Mouse (Mus musculus) kidney, postnatal 0 days (tissue): ENCODE data around the gene Cadps2. TPM values are rescaled to one million over a fixed set of nuclear protein-coding genes. Genes with fewer than 3 reads are reported as not detected.
A peak's percentile ranks its signal among the peaks of the same experiment; 100 is the strongest.

Experiments used
- ATAC-seq: fragments of 200-750 bp; cut with Nextera tagmentation; replicated peaks from 2 replicates; pipeline ENCODE4 v1.8.0; 2017; ENCODE audit warnings: low read depth, moderate number of reproducible peaks, moderate TSS enrichment, moderate library complexity; ENCODE audit not compliant: low FRiP score
- DNase-seq: peaks from one replicate; pipeline ENCODE4 v3.0.0-alpha.2; 2016; ENCODE audit warnings: low spot score
- H3K27ac ChIP-seq: fragments of 300-500 bp; sonication (generic); 2 replicates; pipeline ENCODE4 v1.5.1; 2014; ENCODE audit warnings: mild to moderate bottlenecking
- H3K27me3 ChIP-seq: fragments of 300-500 bp; sonication (generic); 2 replicates; pipeline ENCODE4 v1.6.1; 2014; ENCODE audit warnings: low read length, mixed read lengths; ENCODE audit not compliant: insufficient read depth
- H3K36me3 ChIP-seq: fragments of 300-500 bp; sonication (generic); 2 replicates; pipeline ENCODE4 v1.6.1; 2014; ENCODE audit warnings: low read length, mixed read lengths; ENCODE audit not compliant: insufficient read depth
- H3K4me1 ChIP-seq: fragments of 300-500 bp; sonication (generic); replicated peaks from 2 replicates; pipeline ENCODE4 v1.6.1; 2014; ENCODE audit warnings: antibody characterized with exemption, low read length, mixed read lengths; ENCODE audit not compliant: insufficient read depth
- H3K4me2 ChIP-seq: fragments of 300-500 bp; sonication (generic); 2 replicates; pipeline ENCODE4 v1.6.1; 2014; ENCODE audit warnings: mild to moderate bottlenecking, low read length, moderate library complexity, mixed read lengths
- H3K4me3 ChIP-seq: fragments of 300-500 bp; sonication (generic); replicated peaks from 2 replicates; pipeline ENCODE4 v1.5.1; 2014; ENCODE audit warnings: low read depth, low read length
- H3K9ac ChIP-seq: fragments of 300-500 bp; sonication (generic); 2 replicates; pipeline ENCODE4 v1.6.1; 2014; ENCODE audit warnings: low read depth, low read length
- H3K9me3 ChIP-seq: fragments of 300-500 bp; sonication (generic); replicated peaks from 2 replicates; pipeline ENCODE4 v1.6.1; 2016; ENCODE audit warnings: low read length, inconsistent platforms, mixed read lengths
- CTCF ChIP-seq: IDR thresholded peaks from 2 replicates; pipeline ENCODE4 v1.5.1; 2016; ENCODE audit warnings: antibody characterized with exemption, low read depth, mild to moderate bottlenecking, moderate library complexity
- WGBS: fragments of 180-500 bp; shearing (Covaris S2); extraction: QIAGEN DNeasy Blood & Tissue Kit; methylation state at CpG from one replicate; pipeline ENCODE4 v1.1.7; 2014; 5-methylcytosine and 5-hydroxymethylcytosine counted together
- polyA plus RNA-seq: library from polyadenylated mRNA; unstranded; fragments of >200 nt; fragmentation: Nextera tagmentation; extraction: Ambion mirVana; gene quantifications from 2 replicates; pipeline ENCODE4 v1.2.1, GENCODE M21; 2015

The Cadps2 gene
- polyA plus RNA-seq, 1 experiment from 2014 or later: 10.1 TPM

GRCm38 (mm10) chr6:23678172-23678571 is 161.0 kb downstream of the Cadps2 start:
- Histone ChIP-seq H3K4me3 (no peak overlapping the region), H3K4me1 (no peaks in the 10 kb centered on the region), H3K27me3 (no peaks in the 10 kb centered on the region), H3K9me3 (no peaks in the 10 kb centered on the region), H3K4me2 (no peak overlapping the region), H3K27ac (no peak overlapping the region), H3K36me3 (no peaks in the 10 kb centered on the region), H3K9ac (no peak overlapping the region)
- TF ChIP-seq CTCF: no peak
- WGBS: 65% methylated on average over 1 of the region's 1 CpGs
- ATAC-seq: no peak
- DNase-seq: no peak

- Histone ChIP-seq H3K4me2 (no peak within 1 kb of the TSS), H3K27ac (no peak within 1 kb of the TSS), H3K4me1 (no peaks in the 10 kb centered on the region), H3K4me3 (no peak within 1 kb of the TSS), H3K9me3 (no peaks in the 10 kb centered on the region), H3K9ac (no peak within 1 kb of the TSS), H3K27me3 (no peaks in the 10 kb centered on the region), H3K36me3 (no peaks in the 10 kb centered on the region)
- no peak for DNase-seq
- 92% methylated on average over 2 of the region's 2 CpGs for WGBS
- no peak for TF ChIP-seq CTCF
- ATAC-seq: no peak
Observed at GRCm38 (mm10) chr6:23655036-23655435, 184.2 kb downstream of the Cadps2 start, which contains the start of gene Rnf148. TSS of gene Rnf148 (minus strand) at chr6:23655136.

- Histone ChIP-seq H3K36me3 (no peaks in the 10 kb centered on the region), H3K27me3 (no peaks in the 10 kb centered on the region), H3K27ac (no peak within 1 kb of the TSS), H3K4me1 (no peaks in the 10 kb centered on the region), H3K4me3 (no peak within 1 kb of the TSS), H3K9me3 (no peaks in the 10 kb centered on the region), H3K4me2 (no peak within 1 kb of the TSS), H3K9ac (no peak within 1 kb of the TSS)
- 72% methylated on average over 2 of the region's 2 CpGs for whole genome bisulfite sequencing
- TF ChIP-seq CTCF: no peak
- DNase-seq: no peak
- no peak for ATAC-seq
Observed at GRCm38 (mm10) chr6:23650205-23650604, 189.0 kb downstream of the Cadps2 start, which contains the start of gene Rnf133. TSS of gene Rnf133 (minus strand) at chr6:23650305.

GRCm38 (mm10) chr6:23648732-23649131 is 190.5 kb downstream of the Cadps2 start:
- no peaks in the 10 kb centered on the region for H3K4me1 ChIP-seq
- no peak for DNase-seq
- H3K27me3 ChIP-seq: no peaks in the 10 kb centered on the region
- ATAC-seq: no peak
- H3K27ac ChIP-seq: no peak overlapping the region
- H3K4me3 ChIP-seq: no peak overlapping the region
- TF ChIP-seq CTCF: no peak
- no peaks in the 10 kb centered on the region for H3K9me3 ChIP-seq
- WGBS: 62% methylated on average over 8 of the region's 8 CpGs
- no peak overlapping the region for H3K4me2 ChIP-seq
- no peaks in the 10 kb centered on the region for H3K36me3 ChIP-seq
- H3K9ac ChIP-seq: no peak overlapping the region

- Histone ChIP-seq H3K36me3 (no peaks in the 10 kb centered on the region), H3K4me2 (no peak overlapping the region), H3K27ac (no peak overlapping the region), H3K9ac (no peak overlapping the region), H3K9me3 (no peaks in the 10 kb centered on the region), H3K27me3 (no peaks in the 10 kb centered on the region), H3K4me1 (no peaks in the 10 kb centered on the region), H3K4me3 (no peak overlapping the region)
- 59% methylated on average over 7 of the region's 7 CpGs for WGBS
- TF ChIP-seq CTCF: no peak
- no peak for ATAC-seq
- peak; percentile 71 for DNase-seq
Observed at GRCm38 (mm10) chr6:23647627-23648247, 191.5 kb downstream of the Cadps2 start.

GRCm38 (mm10) chr6:23637081-23637480 is 202.1 kb downstream of the Cadps2 start:
- ATAC-seq (no peak), DNase-seq (no peak)
- 75% methylated on average over 3 of the region's 3 CpGs for WGBS
- TF ChIP-seq CTCF: no peak
- H3K36me3 ChIP-seq: no peaks in the 10 kb centered on the region
- no peaks in the 10 kb centered on the region for H3K27me3 ChIP-seq
- no peaks in the 10 kb centered on the region for H3K4me1 ChIP-seq
- no peak overlapping the region for H3K9ac ChIP-seq
- H3K9me3 ChIP-seq: no peaks in the 10 kb centered on the region
- no peak overlapping the region for H3K27ac ChIP-seq
- no peak overlapping the region for H3K4me2 ChIP-seq
- no peak overlapping the region for H3K4me3 ChIP-seq

GRCm38 (mm10) chr6:23635208-23635607 is 204.0 kb downstream of the Cadps2 start:
- no peaks in the 10 kb centered on the region for H3K27me3 ChIP-seq

More at GRCm38 (mm10) chr6:23635208-23635607, 204.0 kb downstream of the Cadps2 start:
- Histone ChIP-seq H3K4me3 (no peak overlapping the region), H3K36me3 (no peaks in the 10 kb centered on the region), H3K4me2 (no peak overlapping the region), H3K27ac (no peak overlapping the region), H3K9ac (no peak overlapping the region), H3K4me1 (no peaks in the 10 kb centered on the region), H3K9me3 (no peaks in the 10 kb centered on the region)
- no peak for DNase-seq
- 91% methylated on average over 3 of the region's 3 CpGs for WGBS
- no peak for ATAC-seq
- no peak for TF ChIP-seq CTCF
